Mouse (Mus musculus): ENCODE data around the gene Lrrfip1.

- TF ChIP-seq CTCF (IDR thresholded peaks at IDR 0.05; ENCODE audit: low read depth) (no peak), EP300 (IDR thresholded peaks at IDR 0.05; ENCODE audit: low read depth) (no peak)
These were observed 29.9 kb upstream of the Lrrfip1 start for GRCm38 (mm10) chr1:90968649-90969048.

Measured in liver, embryonic 14.5 days (tissue).